Mouse (Mus musculus) liver, embryonic 15.5 days (tissue): Measurements from ENCODE around the gene Gm21953. TPM values are rescaled to one million over a fixed set of nuclear protein-coding genes. Genes with fewer than 3 reads are reported as not detected.
"Not testable (repeated sequence)": the region's sequence is repeated elsewhere in the genome, so short reads cannot be mapped to it uniquely, and the experiment has no call there.

Experiments
- ATAC-seq: fragments of 200-750 bp; cut with Nextera tagmentation; 2 replicates; pipeline ENCODE4 v1.8.0; 2017; ENCODE audit warnings: moderate number of reproducible peaks, mild to moderate bottlenecking, moderate library complexity; ENCODE audit not compliant: insufficient read depth
- H3K27ac ChIP-seq: fragments of 300-500 bp; sonication (generic); replicated peaks from 2 replicates; pipeline ENCODE4 v1.5.1; 2015; ENCODE audit warnings: mild to moderate bottlenecking, inconsistent platforms
- H3K27me3 ChIP-seq: fragments of 300-500 bp; sonication (generic); 2 replicates; pipeline ENCODE4 v1.6.1; 2015; ENCODE audit warnings: mild to moderate bottlenecking, inconsistent platforms
- H3K36me3 ChIP-seq: fragments of 300-500 bp; sonication (generic); replicated peaks from 2 replicates; pipeline ENCODE4 v1.6.1; 2015; ENCODE audit warnings: moderate library complexity, mild to moderate bottlenecking, inconsistent platforms
- H3K4me1 ChIP-seq: fragments of 300-500 bp; sonication (generic); replicated peaks from 2 replicates; pipeline ENCODE4 v1.6.1; 2015; ENCODE audit warnings: inconsistent platforms
- H3K4me2 ChIP-seq: fragments of 300-500 bp; sonication (generic); 2 replicates; pipeline ENCODE4 v1.6.1; 2015; ENCODE audit warnings: moderate library complexity, mild to moderate bottlenecking, inconsistent platforms
- H3K4me3 ChIP-seq: fragments of 300-500 bp; sonication (generic); replicated peaks from 2 replicates; pipeline ENCODE4 v1.5.1; 2015; ENCODE audit warnings: mild to moderate bottlenecking, inconsistent platforms
- H3K9ac ChIP-seq: fragments of 300-500 bp; sonication (generic); 2 replicates; pipeline ENCODE4 v1.6.1; 2015; ENCODE audit warnings: moderate library complexity, mild to moderate bottlenecking, inconsistent platforms
- H3K9me3 ChIP-seq: fragments of 300-500 bp; sonication (generic); replicated peaks from 2 replicates; pipeline ENCODE4 v1.6.1; 2016; ENCODE audit warnings: inconsistent platforms
- WGBS: fragments of 180-500 bp; shearing (Covaris S2); methylation state at CpG from one replicate; pipeline ENCODE4 v1.1.7; 2015; ENCODE audit warnings: mixed read lengths; ENCODE audit not compliant: insufficient replicate concordance; 5-methylcytosine and 5-hydroxymethylcytosine counted together
- polyA plus RNA-seq: library from polyadenylated mRNA; unstranded; fragments of >200 nt; fragmentation: Nextera tagmentation; extraction: Ambion mirVana; gene quantifications from 2 replicates; pipeline ENCODE4 v1.2.1, GENCODE M21; 2015

Gm21953 gene
- not detected in 2 replicates for polyA plus RNA-seq

GRCm38 (mm10) chr4:42293967-42294366 lies at the start of gene Gm21953:
Gene Gm21953, plus strand, starts transcription at chr4:42294267.
- H3K27ac ChIP-seq, H3K9me3 ChIP-seq, H3K36me3 ChIP-seq, H3K9ac ChIP-seq, H3K4me1 ChIP-seq, H3K4me3 ChIP-seq, ATAC-seq, H3K27me3 ChIP-seq, H3K4me2 ChIP-seq: not testable (repeated sequence)
- WGBS: no CpG with 5 or more reads among the region's 18 CpGs

GRCm38 (mm10) chr4:42255467-42255866 lies 38.6 kb upstream of the Gm21953 start, which contains the start of gene Ccl21b:
Gene Ccl21b, plus strand, starts transcription at chr4:42255767.
- H3K36me3 ChIP-seq, H3K4me3 ChIP-seq, H3K27ac ChIP-seq, ATAC-seq, H3K9me3 ChIP-seq, H3K27me3 ChIP-seq, H3K4me1 ChIP-seq, H3K9ac ChIP-seq, H3K4me2 ChIP-seq: not testable (repeated sequence)
- no CpG with 5 or more reads among the region's 5 CpGs for WGBS

DNA sequence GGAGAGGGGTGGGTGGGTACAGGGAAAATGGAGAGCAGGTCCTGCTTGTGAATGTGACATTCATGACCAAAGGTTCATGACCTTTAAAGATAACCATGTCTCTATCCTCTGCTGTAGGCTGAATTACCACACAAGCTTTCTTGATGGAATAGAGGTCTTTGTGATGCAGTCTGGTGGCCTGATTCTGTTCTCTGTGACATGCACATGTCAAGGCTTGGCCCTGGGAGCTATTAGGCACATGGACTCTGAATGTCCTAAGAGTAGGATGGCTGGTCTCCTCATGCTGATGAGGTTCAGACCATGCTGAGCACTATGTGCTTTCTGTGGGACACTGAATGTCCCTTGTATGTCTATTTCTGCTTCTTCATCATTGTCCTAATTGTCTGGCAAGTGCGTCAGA lies 24.0 kb downstream of the Gm21953 start, which contains the start of gene Fam205a3:
Gene Fam205a3, plus strand, starts transcription at position 301 of the 400 bp plus-strand sequence.
- not testable (repeated sequence) for H3K4me3 ChIP-seq, H3K36me3 ChIP-seq, H3K9ac ChIP-seq, H3K27me3 ChIP-seq, H3K27ac ChIP-seq, H3K4me2 ChIP-seq, H3K4me1 ChIP-seq, ATAC-seq, H3K9me3 ChIP-seq
- WGBS: no CpG with 5 or more reads among the region's 1 CpGs

Other genes with a start within 250 kb of the Gm21953 start
- gene Gm3893, start 203.1 kb upstream of the Gm21953 start, polyA plus RNA-seq: not detected in 2 replicates
- 0.37 and 0.46 TPM in 2 replicates for gene Gm13304, start 179.4 kb upstream of the Gm21953 start, polyA plus RNA-seq
- gene Gm13306, start 140.8 kb upstream of the Gm21953 start, polyA plus RNA-seq: not detected in 2 replicates
- gene Gm13305, start 125.7 kb upstream of the Gm21953 start, polyA plus RNA-seq: not detected in 2 replicates
- not detected in 2 replicates for gene Gm10600, start 53.6 kb upstream of the Gm21953 start, polyA plus RNA-seq
- gene Ccl21b, start 38.5 kb upstream of the Gm21953 start, polyA plus RNA-seq: not detected in 2 replicates
- gene Fam205a3, start 24.1 kb downstream of the Gm21953 start, polyA plus RNA-seq: not detected in 2 replicates
- not detected in 2 replicates for gene Gm21586, start 145.1 kb downstream of the Gm21953 start, polyA plus RNA-seq
- gene Gm2163, start 172.5 kb downstream of the Gm21953 start, polyA plus RNA-seq: 0.03 TPM in 1 of 2 replicates, not detected in the other
- not detected in 2 replicates for gene Fam205a2, start 233.9 kb downstream of the Gm21953 start, polyA plus RNA-seq